Mouse (Mus musculus) cerebellum, adult 8-10 months (tissue): ENCODE data around the gene Krt87.

Experiments used
- DNase-seq: peaks from one replicate; pipeline ENCODE4 v3.0.0; 2022

Gene Krt87

GRCm38 (mm10) chr15:101438555-101438954 is at the start of gene Krt87:
TSS of gene Krt87 (minus strand) at chr15:101438804.
- DNase-seq, result no peak

GRCm38 (mm10) chr15:101485911-101486635 is 47.5 kb upstream of the Krt87 start:
- DNase-seq, result no peak

- DNase-seq, result no peak
Observed at GRCm38 (mm10) chr15:101484939-101485338, 46.3 kb upstream of the Krt87 start.

GRCm38 (mm10) chr15:101483646-101484045 is 45.0 kb upstream of the Krt87 start:
- no peak for DNase-seq

- no peak for DNase-seq
Observed at GRCm38 (mm10) chr15:101482056-101482455, 43.5 kb upstream of the Krt87 start.

GRCm38 (mm10) chr15:101479666-101480060 is 41.1 kb upstream of the Krt87 start:
- no peak for DNase-seq

GRCm38 (mm10) chr15:101479007-101479665 is 40.5 kb upstream of the Krt87 start:
- peak; percentile 12 for DNase-seq

GRCm38 (mm10) chr15:101472952-101473528 is 34.4 kb upstream of the Krt87 start, which contains the start of gene Krt86:
TSS of gene Krt86 (plus strand) at chr15:101473478.
- no peak for DNase-seq

- DNase-seq, result no peak
Observed at GRCm38 (mm10) chr15:101469093-101469492, 30.5 kb upstream of the Krt87 start.

- no peak for DNase-seq
Observed at GRCm38 (mm10) chr15:101463651-101464050, 25.0 kb upstream of the Krt87 start, which contains the start of gene Krt81. TSS of gene Krt81 (minus strand) at chr15:101463751.

GRCm38 (mm10) chr15:101459283-101459682 is 20.7 kb upstream of the Krt87 start:
- no peak for DNase-seq

- DNase-seq, result peak; percentile 5
Observed at GRCm38 (mm10) chr15:101458361-101458930, 19.8 kb upstream of the Krt87 start.

- DNase-seq, result no peak
Observed at GRCm38 (mm10) chr15:101455891-101456290, 17.3 kb upstream of the Krt87 start.

GRCm38 (mm10) chr15:101455292-101455691 is 16.7 kb upstream of the Krt87 start:
- no peak for DNase-seq

GRCm38 (mm10) chr15:101454774-101455173 is 16.2 kb upstream of the Krt87 start:
- no peak for DNase-seq

- peak; percentile 68 for DNase-seq
Observed at GRCm38 (mm10) chr15:101453093-101453736, 14.6 kb upstream of the Krt87 start.

GRCm38 (mm10) chr15:101447444-101447843 is 8.8 kb upstream of the Krt87 start, which contains the start of gene Krt88:
TSS of gene Krt88 (plus strand) at chr15:101447744.
- DNase-seq, result no peak

- no peak for DNase-seq
Observed at GRCm38 (mm10) chr15:101446572-101446971, 8.0 kb upstream of the Krt87 start.

GRCm38 (mm10) chr15:101440837-101441236 is 2.2 kb upstream of the Krt87 start:
- no peak for DNase-seq

GRCm38 (mm10) chr15:101436611-101437010 is 2.0 kb downstream of the Krt87 start:
- no peak for DNase-seq

GRCm38 (mm10) chr15:101424914-101425313 is 13.7 kb downstream of the Krt87 start:
- no peak for DNase-seq

GRCm38 (mm10) chr15:101420903-101421302 is 17.7 kb downstream of the Krt87 start:
- no peak for DNase-seq

- DNase-seq, result no peak
Observed at GRCm38 (mm10) chr15:101418950-101419349, 19.7 kb downstream of the Krt87 start.
